Mouse (Mus musculus) G1E (cell line): ENCODE measurements around the gene Arhgap18. TPM values are rescaled to one million over a fixed set of nuclear protein-coding genes. Genes with fewer than 3 reads are reported as not detected.

Experiments used
- ATAC-seq: 2 replicates; pipeline ENCODE4 v1.8.0; 2016; ENCODE audit warnings: mild to moderate bottlenecking; ENCODE audit not compliant: insufficient number of reproducible peaks, poor library complexity, low FRiP score, severe bottlenecking; ENCODE audit errors: extremely low read depth
- DNase-seq: peaks from one replicate; pipeline ENCODE4 v3.0.0; 2012; ENCODE audit warnings: low spot score
- H3K27me3 ChIP-seq: 2 replicates; pipeline ENCODE4 v1.6.1; 2012; ENCODE audit warnings: mild to moderate bottlenecking, low read length, inconsistent platforms; ENCODE audit not compliant: insufficient read depth
- H3K36me3 ChIP-seq: replicated peaks from 2 replicates; pipeline ENCODE3; 2012; ENCODE audit warnings: mild to moderate bottlenecking, inconsistent platforms
- H3K4me1 ChIP-seq: 2 replicates; pipeline ENCODE4 v1.6.1; 2012; ENCODE audit warnings: low read depth, low read length, inconsistent platforms, mixed read lengths; ENCODE audit not compliant: insufficient read depth
- H3K4me3 ChIP-seq: 2 replicates; pipeline ENCODE4 v1.5.1; 2012; ENCODE audit warnings: low read depth, mild to moderate bottlenecking, inconsistent platforms, low read length, moderate library complexity, mixed read lengths
- H3K9me3 ChIP-seq: replicated peaks from 2 replicates; pipeline ENCODE4 v1.6.1; 2012; ENCODE audit warnings: inconsistent platforms
- CTCF ChIP-seq: IDR thresholded peaks from 2 replicates; pipeline ENCODE4 v1.5.1; 2012; ENCODE audit warnings: low read depth, low read length, inconsistent platforms, mixed read lengths
- GATA1 ChIP-seq: IDR thresholded peaks from 2 replicates; pipeline ENCODE4 v1.6.1; 2012; ENCODE audit warnings: borderline replicate concordance, low read length, inconsistent platforms, mixed read lengths
- GATA2 ChIP-seq: IDR thresholded peaks from 2 replicates; pipeline ENCODE4 v1.6.1; 2012; ENCODE audit warnings: low read depth, low read length, inconsistent platforms, borderline replicate concordance
- POLR2AphosphoS5 ChIP-seq: IDR thresholded peaks from 2 replicates; pipeline ENCODE4 v1.6.1; 2012; ENCODE audit warnings: low read depth, low read length, inconsistent platforms; ENCODE audit not compliant: insufficient replicate concordance
- TAL1 ChIP-seq: conservative IDR thresholded peaks from 2 replicates; pipeline ENCODE4 v1.6.1; 2012; ENCODE audit warnings: low read depth, low read length, inconsistent platforms, mixed read lengths
- polyA plus RNA-seq: library from polyadenylated mRNA; stranded (reverse); fragments of >175 nt; gene quantifications from 2 replicates; pipeline ENCODE4 v1.2.3, GENCODE M21; 2012
- total RNA-seq, 2 experiments: library from RNA; stranded (forward) in 1 of 2; stranded (reverse) in 1 of 2; fragments of 200-1000 nt in 1 of 2; fragments of >200 nt in 1 of 2; fragmentation: Nextera tagmentation in 1 of 2; gene quantifications; 2 replicates each; pipeline ENCODE4 v1.2.3; 2014 to 2017

Arhgap18 gene
- total and polyA plus RNA-seq, 3 experiments: 0.03 to 5.0 TPM; not detected in 1

DNA sequence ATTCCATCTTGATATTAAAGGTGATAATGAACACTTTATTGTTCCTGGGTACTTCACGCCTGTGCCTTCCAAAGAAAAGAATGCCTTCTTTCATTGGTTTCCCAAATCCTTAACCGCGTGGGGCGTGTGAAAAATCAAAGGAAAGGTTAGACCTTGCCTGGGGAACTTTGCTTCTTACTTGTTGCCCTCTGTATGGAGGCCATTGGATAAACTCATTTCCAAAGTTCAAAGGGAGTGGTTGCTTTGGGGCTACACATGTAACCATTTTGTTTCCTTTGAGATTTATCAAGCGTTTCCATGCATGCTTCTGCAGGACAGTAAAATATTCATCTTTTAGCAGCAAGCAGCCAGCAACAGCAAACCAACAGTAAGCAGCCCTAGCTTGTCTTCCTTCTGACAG, 20.3 kb downstream of the Arhgap18 start:
- no peak overlapping the region for H3K4me3 ChIP-seq
- H3K36me3 ChIP-seq: no peaks in the 10 kb centered on the region
- no peak for DNase-seq
- no peaks in the 10 kb centered on the region for H3K4me1 ChIP-seq
- peaks cover 3% of the 10 kb centered on the region; the same call in 1 of the 2 replicates for H3K9me3 ChIP-seq
- ATAC-seq: no peak
- TF ChIP-seq POLR2AphosphoS5 (no peak), GATA2 (no peak), TAL1 (no peak), GATA1 (no peak), CTCF (no peak)
- H3K27me3 ChIP-seq: no peaks in the 10 kb centered on the region

DNA sequence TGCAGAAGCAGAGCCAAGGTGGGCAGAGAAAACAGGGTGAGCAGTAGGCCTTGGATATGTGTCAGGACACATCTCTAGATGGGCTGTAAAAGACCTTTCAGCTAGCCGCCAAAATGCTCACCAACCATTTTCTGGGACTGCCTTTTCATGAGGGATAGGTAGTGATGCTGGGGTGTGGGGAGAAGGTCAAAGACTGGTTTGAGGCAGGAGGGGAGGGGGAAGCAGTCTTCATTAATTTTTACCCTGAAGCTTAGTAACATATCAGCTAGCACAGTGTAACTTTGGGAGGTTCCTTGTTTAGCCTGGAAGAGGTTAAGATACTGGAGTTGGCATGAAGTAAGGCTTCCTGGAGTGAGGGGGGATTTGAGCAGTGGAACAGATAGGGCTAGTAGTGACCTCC, 21.0 kb downstream of the Arhgap18 start:
- Histone ChIP-seq H3K36me3 (no peaks in the 10 kb centered on the region), H3K4me1 (no peaks in the 10 kb centered on the region), H3K9me3 (peaks cover 3% of the 10 kb centered on the region; the same call in 1 of the 2 replicates), H3K27me3 (no peaks in the 10 kb centered on the region), H3K4me3 (no peak overlapping the region)
- ATAC-seq: no peak
- no peak for DNase-seq
- TF ChIP-seq GATA1: no peak
- no peak for TF ChIP-seq CTCF
- no peak for TF ChIP-seq POLR2AphosphoS5
- no peak for TF ChIP-seq TAL1
- no peak for TF ChIP-seq GATA2

DNA sequence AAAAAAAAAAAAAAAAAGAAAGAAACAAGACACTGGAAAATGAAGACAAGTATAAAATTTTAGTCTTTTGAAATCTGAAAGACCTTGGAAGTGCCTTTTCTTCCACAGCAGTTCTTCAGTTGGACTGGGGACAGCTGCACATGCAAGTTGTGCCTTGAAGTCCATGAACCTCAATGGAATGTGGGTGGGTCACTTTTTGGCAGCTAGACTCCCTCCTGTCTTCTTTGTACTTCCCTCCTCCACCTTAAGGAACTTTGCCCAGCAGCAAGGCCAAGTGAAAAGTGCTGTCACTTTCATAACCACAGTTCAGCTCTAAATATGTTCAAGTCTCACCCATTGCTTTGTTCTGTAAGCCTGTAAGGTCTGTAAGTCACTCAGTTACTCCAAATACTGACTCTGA, 23.2 kb downstream of the Arhgap18 start:
- no peak overlapping the region for H3K4me3 ChIP-seq
- DNase-seq (no peak), ATAC-seq (no peak)
- H3K9me3 ChIP-seq: peaks cover 3% of the 10 kb centered on the region; the same call in 1 of the 2 replicates
- no peaks in the 10 kb centered on the region for H3K27me3 ChIP-seq
- no peaks in the 10 kb centered on the region for H3K36me3 ChIP-seq
- H3K4me1 ChIP-seq: no peaks in the 10 kb centered on the region
- TF ChIP-seq CTCF: no peak
- no peak for TF ChIP-seq POLR2AphosphoS5
- TF ChIP-seq TAL1: no peak
- no peak for TF ChIP-seq GATA2
- TF ChIP-seq GATA1: no peak

DNA sequence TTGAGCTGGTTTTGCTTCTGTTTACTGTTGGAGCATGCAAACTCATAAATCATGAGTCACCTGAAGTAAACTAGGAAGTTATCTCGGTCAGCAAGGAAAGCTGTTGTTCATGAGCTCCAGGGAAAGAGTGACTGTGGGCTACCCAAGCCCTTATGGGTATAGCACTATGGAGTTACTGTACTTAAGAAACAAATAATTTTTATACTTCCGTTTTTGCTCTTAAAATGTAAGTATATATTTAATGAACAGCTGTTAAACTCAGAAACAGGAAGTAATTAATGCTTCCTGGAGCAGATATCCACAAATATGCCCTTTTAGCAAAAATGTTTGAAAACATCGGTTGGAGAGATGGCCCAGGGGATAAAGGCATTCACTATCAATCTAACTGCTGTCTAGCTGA, 27.4 kb downstream of the Arhgap18 start:
- Histone ChIP-seq H3K27me3 (no peaks in the 10 kb centered on the region), H3K9me3 (no peaks in the 10 kb centered on the region), H3K36me3 (no peaks in the 10 kb centered on the region), H3K4me3 (no peak overlapping the region), H3K4me1 (no peaks in the 10 kb centered on the region)
- no peak for TF ChIP-seq GATA1
- no peak for TF ChIP-seq POLR2AphosphoS5
- no peak for TF ChIP-seq GATA2
- TF ChIP-seq TAL1: no peak
- TF ChIP-seq CTCF: no peak
- no peak for ATAC-seq
- no peak for DNase-seq

DNA sequence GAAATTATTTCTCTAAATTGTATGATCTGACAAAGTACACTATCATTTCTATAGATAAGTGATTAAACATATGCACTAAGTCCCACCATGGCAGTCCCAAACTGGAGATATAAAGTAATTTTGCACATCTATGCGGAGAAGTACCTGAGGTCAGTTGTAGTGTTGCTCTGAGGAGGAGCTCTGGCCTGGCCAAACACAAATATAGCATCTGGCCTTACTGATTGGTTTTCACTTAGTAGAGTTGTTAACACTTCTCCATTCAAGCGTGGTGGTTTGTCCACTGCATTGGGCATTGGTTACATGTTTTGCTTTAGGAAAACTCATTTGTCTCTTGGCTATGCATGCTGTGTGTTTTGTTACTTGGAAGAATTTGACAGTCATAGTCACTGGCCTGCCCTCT, 36.5 kb downstream of the Arhgap18 start:
- Histone ChIP-seq H3K4me1 (no peaks in the 10 kb centered on the region), H3K9me3 (no peaks in the 10 kb centered on the region; the same call in 1 of the 2 replicates), H3K4me3 (no peak overlapping the region), H3K36me3 (no peaks in the 10 kb centered on the region), H3K27me3 (no peaks in the 10 kb centered on the region)
- TF ChIP-seq GATA1: no peak
- no peak for TF ChIP-seq CTCF
- no peak for TF ChIP-seq TAL1
- no peak for TF ChIP-seq GATA2
- TF ChIP-seq POLR2AphosphoS5: no peak
- DNase-seq (no peak), ATAC-seq (no peak)

DNA sequence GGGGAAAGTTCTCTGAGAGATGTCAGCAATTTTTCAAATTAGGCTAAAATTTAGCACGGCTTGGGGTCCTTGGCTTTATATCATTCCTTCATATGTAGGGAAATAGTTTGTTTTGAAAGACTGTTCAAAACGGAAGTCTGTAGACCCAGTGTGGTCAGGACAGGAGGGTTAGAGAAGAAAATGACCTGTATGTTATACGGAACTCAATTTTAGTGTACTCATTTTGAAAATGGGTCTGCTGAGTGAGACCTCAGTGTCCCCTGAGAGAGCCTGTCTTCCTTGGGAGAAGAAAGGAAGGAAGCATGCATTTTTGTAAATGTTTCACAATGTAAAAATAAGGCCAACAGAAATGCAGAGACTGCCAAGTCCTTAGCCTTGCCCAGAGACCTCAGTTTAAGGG, 38.6 kb downstream of the Arhgap18 start:
- Histone ChIP-seq H3K4me1 (no peaks in the 10 kb centered on the region), H3K36me3 (no peaks in the 10 kb centered on the region), H3K4me3 (no peak overlapping the region), H3K27me3 (no peaks in the 10 kb centered on the region), H3K9me3 (no peaks in the 10 kb centered on the region)
- ATAC-seq (no peak), DNase-seq (no peak)
- TF ChIP-seq POLR2AphosphoS5 (no peak), GATA1 (no peak), TAL1 (no peak), GATA2 (no peak), CTCF (no peak)

DNA sequence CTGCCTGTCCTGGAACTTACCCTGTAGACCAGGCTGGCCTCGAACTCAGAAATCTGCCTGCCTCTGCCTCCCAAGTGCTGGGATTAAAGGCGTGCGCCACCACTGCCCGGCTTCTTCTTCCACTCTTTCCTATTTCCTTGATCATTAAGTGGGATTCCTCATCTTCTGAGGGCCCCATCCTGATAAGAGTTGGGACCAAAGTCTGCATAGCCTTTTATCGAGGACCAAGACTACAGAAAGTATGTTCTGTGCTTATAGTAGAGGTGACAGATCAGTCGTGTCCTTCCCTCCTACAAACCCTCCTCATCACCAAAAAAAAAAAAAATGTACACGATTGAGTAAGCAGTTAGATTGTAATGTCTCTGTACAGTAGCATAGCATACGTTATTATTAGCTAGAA, 39.8 kb downstream of the Arhgap18 start:
- Histone ChIP-seq H3K4me3 (no peak overlapping the region), H3K27me3 (no peaks in the 10 kb centered on the region), H3K9me3 (no peaks in the 10 kb centered on the region), H3K4me1 (no peaks in the 10 kb centered on the region), H3K36me3 (no peaks in the 10 kb centered on the region)
- ATAC-seq (no peak), DNase-seq (no peak)
- TF ChIP-seq GATA1: no peak
- no peak for TF ChIP-seq POLR2AphosphoS5
- TF ChIP-seq TAL1: no peak
- TF ChIP-seq GATA2: no peak
- TF ChIP-seq CTCF: no peak
